Mouse (Mus musculus) kidney, postnatal 4 days (tissue): ENCODE measurements around the gene Magi1.
A peak's percentile ranks its signal among the peaks of the same experiment; 100 is the strongest.

Experiments
- DNase-seq, 2 experiments: peaks; one replicate each; pipeline ENCODE4 v3.0.0; 2021; ENCODE audit warnings: mixed read lengths in 2 of 2

The Magi1 gene

DNA sequence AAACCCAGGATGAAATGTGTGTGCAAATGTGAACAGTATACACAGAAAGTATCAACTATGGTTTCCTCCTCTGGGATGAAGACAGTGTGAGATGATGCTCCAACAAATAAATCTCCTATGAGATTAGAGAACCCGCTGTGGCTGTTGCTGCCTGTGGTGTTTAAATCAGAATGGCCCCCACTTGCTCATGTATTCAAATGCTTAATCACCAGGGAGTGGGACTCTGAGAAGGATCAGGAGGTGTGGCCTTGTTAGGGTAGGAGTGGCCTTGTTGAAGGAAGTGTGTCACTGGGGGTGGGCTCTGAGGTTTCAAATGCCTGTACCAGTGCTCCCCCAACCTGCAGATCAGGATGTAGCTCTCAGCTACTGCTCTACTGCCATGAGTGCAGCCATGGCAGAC lies 410.2 kb downstream of the Magi1 start:
- no peak for DNase-seq

DNA sequence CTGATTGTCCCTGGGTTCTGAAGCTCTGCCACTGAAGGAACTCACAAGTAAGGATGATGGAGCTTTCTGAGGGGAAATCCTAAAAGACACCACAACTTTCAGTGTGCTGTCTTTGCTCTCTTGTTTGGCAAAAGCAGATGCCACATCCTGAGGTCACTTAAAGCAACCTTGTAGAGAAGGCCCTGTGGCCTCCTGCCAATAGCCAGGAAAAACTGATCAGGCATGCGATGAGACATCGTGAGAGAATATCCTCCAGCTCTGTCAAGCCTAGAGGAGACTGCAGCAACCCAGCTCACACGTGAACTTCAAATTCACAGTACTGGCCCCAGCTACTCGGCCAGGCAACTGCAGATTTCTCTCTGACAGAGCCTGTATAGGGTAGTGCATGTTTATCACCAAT lies 412.2 kb downstream of the Magi1 start:
- DNase-seq: peak in 1 of 2 experiments; percentile 18

DNA sequence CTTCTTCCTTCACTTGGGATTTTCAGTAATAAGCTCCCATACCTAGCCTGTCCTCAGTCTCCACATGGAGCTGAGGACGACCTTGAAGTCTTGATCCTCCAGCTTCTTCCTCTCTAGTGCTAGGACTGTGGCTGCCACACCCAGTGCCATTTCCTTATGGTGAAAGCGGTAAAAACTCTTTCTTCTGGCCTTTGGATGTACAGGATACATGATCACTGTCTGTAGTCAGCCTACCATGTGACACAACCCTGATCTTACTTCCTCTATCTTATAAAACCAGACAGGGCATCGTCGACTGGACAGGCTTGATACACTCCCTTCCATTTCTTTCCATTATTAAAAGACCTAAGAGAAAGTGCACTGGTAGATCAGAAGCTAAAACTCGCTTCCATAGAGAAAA lies 413.7 kb downstream of the Magi1 start:
- DNase-seq: no peak

DNA sequence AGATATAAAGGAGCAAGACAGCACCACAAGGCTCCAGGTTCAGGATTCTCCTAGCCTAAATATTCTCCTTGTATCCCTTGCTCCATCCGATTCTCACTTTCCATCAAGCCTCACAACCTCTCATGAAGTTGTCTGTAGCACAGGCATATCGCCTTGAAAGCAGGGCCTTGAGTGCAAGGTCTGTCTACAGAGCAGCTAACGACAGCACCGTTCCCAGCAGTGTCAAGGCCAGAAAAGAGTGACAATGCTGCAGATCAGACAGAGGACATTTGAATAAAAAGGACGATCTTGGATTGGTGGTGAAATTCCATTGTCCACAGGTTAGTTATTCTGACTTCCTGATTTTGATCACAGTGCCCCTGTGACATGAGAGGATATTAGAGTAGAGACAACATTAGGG lies 421.5 kb downstream of the Magi1 start:
- DNase-seq: no peak

DNA sequence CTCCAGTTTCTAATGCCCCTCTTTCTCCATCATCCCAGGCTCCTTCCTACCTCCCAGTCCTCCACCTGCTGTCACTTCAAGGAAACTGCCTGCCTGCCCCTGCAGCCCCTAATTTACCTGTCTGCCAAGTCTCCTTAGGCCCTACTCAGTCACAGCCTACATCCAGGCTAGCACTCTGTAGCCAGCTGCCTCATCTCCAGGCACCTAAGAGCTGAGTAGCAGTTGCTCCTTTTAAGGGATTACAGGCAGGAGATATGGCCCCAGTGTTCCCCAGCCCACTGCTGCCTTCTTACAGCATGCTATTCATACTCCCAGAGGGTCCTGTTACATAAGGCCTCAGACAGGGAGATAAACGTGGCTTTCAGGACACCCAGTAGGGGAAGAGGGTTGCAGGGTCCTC lies 426.9 kb downstream of the Magi1 start:
- DNase-seq: no peak

DNA sequence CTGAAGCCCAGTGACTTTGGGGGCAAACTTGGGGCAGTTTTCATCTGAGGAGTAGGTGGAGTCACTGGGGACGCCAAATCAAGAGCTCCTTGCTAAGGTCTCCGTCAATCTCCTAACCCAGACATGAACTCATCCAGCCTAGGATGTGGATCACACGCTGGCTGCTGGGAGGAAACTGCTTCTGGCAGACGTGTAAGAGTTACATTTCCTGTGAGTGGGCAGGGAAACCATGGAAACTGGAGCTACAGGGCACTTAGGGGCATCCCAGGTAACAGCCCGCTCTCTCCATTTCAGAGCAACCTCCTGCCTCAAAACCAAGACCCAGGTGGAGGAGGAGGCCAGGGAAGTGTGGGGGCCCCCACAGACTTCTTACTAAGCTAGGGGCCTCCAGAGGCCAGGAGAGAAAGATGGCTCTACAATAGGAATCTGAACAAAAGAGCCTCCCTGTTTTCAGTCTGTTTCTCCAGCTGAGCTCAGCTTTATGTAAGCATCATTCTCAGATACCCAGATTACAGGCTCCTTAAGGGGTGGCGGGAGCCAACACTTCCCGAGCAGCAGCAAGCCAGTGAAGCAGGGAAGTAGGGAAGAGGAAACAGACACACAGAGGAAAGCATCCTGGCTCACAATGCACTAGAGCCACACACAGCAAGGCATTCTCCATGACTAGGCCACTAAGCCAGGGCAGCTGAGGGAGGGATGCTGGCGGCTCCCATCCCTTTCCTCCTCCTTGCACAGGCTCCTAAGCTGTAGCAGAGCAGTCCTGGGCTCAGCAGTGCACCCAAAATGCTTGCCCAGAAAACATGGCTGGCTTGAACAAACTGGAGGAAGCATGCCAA lies 427.7 kb downstream of the Magi1 start:
- peak; percentile 11 to 25 for DNase-seq

DNA sequence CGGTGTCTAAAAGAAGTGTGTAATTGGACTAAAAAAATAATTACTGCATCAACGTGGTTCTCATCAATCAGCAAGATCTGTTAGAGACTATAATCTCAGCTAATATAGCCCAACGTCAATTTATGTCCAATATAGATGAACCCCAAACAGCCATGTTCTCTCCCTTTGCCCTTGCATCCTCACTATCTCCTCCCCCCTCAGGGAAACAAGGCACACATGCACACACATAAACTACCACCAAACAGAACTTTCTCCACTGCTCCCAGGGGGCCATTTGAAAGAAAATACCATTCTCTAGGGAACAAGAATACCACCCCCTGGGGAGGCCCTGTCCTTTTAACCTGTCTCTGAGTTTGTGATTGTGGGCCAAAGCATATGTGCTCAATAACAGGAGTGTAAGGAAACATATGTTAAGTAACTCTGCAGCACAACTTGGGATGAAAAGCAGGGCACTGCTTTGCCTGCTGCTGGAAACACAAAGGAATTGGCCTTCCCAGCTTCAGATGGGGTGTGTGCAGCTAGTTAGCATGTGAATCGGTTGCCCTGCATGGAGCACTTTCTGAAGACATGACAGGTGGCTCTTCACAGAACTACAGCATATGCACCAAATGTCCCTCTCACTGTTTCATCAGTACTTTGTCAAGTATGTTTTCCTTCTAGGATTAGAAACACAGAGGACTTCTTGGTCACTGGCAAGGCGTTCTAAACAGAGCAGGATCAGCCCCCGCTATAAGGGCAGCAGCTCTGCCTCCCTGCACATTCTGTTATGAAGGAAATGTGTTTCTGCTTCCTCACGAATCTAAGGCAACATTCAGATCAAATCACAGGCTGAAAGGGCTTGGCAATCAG lies 434.6 kb downstream of the Magi1 start:
- no peak for DNase-seq

DNA sequence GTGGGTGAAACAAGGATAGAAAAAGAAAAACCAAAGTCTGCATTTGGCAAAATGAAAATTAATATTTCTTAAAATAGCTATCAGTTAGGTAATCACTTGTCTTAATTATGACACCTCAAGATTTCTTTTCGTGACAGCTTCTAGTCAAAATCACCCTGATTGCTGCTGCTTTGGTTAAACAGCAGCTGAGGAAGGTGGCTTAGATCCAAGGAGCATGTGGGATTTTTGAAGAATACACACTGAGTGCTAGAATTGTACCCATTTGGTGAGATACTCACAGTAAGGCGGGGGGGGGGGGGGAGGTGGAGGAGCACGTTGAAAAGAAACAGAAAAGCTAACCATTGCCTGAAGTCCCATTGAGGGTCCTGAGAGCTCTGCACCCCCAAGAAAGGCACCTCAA lies 438.2 kb downstream of the Magi1 start:
- no peak for DNase-seq

DNA sequence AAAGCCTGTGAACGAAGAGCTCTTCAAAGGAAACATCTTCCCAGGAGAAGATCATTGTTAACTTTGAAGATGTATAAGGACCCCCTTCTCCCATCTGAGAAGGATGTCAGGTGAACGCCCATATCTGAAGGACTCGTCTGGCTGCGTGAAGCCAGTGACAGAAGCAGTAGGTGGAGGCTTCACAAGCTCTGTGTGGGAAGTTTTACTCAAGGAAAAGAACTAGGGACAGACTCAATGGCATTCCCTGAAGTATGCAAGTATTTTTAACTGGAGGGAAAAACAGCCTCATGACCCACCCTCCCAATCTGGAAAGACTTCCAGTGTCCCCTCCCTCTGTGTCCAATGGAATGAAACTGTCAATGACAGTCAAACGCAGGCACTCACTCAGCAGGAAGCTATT lies 438.6 kb downstream of the Magi1 start:
- no peak for DNase-seq

DNA sequence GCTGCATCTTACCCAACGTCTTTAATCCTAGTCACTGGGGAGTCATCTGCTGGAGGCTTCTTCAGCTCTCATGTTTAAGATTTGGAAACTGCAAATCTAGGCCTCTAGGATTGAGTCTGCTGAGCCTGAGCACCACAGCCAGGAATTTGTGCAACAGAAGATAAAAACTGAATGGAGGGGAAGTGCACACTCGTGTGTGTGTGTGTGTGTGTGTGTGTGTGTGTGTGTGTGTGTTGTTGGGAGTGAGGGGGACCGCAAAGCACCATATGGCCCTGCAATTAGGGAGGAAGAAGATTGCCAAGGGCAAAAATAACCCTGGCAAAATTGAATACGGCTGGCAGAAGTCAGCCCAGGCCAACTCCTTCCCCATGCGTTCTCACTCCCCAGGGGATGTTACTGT lies 439.1 kb downstream of the Magi1 start:
- DNase-seq: no peak

DNA sequence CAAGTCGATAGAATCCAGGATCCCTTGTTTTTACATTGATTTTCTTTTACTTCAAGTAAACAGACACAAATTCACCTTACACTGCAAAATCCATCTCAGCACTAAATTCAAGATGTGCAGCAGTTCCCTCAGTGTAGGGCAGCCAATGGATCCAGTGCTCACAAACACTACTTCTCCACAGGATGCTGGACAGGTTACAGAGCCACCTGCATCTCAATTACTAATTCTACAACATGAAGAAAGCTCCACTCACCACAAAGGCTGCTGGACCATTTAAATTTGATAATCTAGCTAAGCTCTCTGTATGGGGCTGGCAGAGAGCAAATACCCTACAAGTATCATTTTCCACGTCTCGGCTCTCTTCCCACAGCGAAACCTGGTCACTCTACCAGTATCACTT lies 445.3 kb downstream of the Magi1 start:
- DNase-seq: no peak

DNA sequence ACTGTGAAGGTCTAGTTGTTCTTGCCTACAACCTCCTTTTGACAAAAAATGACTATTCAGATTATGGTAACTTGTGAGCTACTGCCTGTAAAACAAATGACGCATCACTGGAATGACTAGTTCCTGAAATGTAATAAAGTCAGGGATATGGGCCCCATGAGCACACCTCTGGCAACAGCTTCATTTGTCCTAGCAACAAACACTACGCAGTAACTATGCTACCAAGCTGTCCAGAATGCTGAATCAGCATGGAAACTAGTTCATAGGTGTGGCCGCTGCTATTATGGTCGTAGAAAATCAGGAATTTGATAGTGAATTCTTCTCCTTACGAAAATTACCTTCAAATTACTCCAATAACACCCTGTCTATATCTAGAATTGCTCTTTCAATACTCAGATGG lies 447.1 kb downstream of the Magi1 start:
- no peak for DNase-seq

DNA sequence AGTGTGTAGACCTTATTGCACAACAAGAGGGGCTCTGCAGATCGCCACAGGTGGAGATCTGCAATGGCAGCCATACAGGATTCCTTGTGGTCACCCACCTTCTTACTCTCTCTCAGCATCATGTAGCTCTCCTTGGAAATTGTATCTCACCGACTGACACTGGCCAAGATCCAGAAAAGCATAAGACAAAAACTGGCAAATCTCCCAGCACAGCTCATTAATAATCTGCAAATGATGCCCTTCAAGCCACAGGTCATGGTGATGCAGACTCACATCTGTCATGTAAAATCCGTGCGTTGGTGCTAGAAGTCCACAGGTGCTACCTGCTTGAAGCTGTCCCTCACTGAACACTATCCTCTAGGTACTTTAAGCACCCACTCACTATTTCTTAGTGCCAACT lies 448.5 kb downstream of the Magi1 start:
- DNase-seq: no peak

DNA sequence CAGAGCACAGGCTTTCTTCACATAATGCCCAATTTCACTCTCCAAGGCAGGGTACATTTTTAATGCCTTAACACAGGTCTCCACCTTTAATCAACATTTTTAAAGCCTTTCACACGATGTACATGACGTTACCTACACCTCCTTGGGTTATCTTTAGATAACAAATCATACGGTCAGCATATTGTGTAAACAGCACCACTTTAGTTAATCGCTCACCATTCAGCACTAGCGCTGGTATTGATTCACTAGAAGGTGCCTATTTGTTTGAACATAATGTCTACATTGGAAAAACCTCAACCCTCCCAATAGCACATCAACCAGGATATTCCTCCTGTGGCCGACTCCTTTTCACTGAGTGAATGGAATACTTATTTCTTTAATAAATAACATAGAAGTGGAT lies 455.5 kb downstream of the Magi1 start:
- DNase-seq: no peak

DNA sequence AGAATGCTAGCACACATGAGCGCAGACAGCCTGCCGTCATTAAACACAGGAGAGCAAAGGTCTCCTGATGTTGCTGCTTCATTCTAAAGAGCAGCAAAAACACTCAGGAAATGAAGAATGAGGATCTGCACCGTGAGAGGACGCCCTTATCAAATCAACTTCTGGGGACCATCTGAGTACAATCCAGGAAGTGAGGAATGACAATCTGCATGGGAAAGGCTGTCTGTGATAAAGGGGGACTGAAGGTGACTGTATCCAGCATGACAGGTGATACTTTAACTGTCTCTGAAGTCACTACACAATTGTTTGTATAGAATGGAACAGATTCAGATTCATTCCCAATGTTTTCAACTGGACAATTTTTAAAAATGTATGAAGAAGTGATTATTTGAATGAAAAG lies 456.8 kb downstream of the Magi1 start:
- DNase-seq: no peak

DNA sequence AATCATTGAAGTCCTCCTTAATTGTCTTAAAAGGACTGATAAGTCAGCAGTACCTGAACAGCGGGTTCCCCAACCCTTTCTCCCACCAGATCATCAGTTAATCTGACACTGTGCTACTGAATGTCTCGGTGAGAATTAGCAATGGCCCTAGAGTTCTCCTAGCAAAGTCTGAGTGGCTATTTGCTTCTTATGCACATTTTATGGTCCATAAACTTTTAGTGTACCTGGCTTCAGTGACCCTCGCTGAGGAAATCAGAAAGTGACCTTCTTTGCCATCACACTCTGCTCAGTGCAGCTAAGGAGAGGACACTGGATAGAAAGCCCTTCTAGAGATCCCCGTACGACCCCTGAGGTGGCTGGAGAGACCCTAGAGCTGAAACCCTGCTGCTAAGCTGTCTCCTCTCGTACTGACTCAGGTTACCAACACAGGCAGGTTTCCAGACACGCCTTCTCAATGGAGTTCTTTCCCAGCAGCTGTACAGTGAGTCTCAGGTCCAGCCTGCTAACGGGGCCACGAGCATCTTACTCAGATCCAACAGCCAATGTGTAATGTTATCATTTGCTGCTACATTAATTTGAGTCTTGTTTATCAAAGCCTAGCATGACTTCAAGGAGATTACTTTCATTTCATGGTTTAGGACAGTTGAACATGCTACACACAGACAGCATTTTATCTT lies 461.4 kb downstream of the Magi1 start:
- DNase-seq: peak in 1 of 2 experiments; percentile 18

DNA sequence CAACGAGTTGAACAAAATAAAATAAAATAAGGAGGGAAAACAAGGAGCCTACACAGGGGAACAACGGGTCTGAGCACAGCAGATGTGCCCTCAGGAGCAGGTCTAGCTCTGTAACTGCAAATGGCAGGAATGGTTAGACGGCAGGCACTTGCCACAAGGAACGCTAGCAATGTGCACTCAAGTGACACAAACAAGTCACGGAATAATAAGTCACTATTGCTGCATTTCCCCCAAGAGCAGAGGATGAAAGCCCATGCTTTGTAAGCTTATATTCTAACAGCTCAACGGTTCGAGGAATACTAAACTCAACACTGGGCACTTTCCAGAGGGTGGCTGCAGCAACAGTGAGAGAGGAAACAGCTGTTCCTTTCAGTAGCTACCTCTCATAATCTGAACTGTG lies 462.2 kb downstream of the Magi1 start:
- no peak for DNase-seq

DNA sequence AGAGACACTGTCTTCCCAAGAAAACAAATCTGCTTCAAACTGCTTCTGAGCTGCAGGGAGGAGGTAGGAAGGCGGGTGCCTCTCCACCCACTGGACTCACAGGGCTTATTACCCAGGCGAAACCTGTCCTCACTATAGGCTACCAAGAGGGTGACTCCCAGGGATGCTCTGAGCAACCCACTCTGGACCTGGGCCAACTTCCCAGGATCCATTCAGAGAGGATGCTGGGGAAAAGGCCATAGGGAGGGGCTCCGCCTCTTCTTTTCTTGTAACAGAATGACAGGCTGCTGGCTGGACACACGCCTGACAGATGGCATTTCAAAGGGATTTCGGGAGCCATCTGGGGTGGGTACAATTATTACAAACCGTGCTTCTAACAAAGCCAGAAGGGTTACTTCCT lies 463.8 kb downstream of the Magi1 start:
- DNase-seq: peak; percentile 49 to 57

DNA sequence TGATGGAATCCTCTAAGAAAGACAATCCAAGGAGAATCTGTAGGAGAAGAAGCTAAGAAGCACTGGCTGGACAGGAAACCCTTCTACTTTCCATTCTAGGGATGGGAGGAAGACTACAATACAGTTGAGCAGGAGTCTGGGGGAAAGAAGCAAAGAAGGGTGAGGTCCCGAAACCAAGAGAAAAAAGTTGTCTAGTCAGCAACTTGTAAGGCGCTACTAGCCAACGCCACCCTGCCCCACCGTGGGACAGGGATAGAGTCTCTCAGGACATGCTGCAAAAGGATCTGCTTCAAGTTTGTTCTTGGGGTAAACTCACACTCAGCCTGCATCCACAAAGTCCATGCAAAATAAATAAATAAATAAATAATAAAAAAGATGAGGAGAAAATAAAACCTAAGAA lies 464.4 kb downstream of the Magi1 start:
- no peak for DNase-seq

DNA sequence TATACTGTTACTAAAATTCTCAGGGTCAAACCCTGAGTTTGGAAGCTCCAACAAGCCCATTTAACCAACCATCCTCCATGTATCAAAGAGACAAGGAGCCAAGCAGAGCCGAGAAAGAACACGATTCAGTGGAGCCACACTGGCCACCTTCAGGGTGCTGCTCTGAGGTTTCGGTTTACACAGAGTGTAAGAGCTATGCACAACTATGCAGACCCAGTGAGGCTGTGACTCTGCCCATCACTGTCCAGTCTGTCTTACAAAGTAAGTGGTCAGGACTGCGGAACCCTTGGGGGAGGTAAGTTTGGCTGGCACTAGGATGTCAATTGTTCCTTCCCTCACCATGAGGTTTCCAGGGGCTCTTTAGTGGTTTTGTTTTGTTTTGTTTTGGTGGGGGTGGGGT lies 465.2 kb downstream of the Magi1 start:
- DNase-seq: no peak

DNA sequence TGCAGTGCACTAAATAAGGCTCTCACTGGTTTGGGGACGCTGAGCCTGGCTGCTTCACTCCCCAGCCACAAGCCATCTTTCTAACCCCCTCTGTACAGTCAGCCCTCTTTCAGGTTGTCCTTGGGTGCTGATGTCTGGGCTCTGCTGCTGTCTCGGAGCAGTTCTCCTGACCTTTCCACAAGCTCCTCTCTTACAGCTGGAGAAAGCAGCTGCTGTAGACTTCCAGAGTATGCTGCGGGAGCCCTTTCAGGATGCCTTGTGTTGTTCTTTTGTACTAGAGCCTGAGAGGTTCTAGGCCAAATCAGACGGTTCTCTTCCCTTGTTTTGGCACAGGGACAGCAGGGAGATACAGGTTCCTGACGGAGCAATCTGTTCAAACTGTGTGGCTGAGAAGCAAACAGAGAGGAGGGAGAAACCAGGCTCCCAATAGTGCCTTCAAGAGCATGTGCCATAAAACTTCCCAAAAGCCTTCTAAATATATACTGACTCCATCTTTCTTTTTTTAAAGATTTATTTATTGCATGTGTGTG lies 478.2 kb downstream of the Magi1 start:
- no peak for DNase-seq

DNA sequence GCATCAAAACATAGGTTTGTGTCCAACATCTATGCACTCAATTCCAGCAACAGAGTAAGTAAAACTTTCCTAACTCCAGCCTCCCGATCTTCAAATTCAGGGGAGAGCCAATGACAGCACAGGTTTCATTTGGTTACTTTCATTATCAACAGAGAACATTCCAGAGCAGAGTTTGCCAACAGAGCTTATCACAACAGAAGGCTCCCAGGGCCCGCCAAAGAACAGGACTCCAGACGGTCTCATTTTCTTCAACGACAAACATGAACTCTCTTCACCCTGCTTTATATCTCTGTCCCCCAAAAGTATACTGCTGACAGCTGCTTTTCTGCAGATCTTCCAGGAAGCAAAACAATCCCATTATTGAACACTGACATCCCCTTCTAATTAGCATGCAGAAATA lies 481.3 kb downstream of the Magi1 start:
- no peak for DNase-seq

DNA sequence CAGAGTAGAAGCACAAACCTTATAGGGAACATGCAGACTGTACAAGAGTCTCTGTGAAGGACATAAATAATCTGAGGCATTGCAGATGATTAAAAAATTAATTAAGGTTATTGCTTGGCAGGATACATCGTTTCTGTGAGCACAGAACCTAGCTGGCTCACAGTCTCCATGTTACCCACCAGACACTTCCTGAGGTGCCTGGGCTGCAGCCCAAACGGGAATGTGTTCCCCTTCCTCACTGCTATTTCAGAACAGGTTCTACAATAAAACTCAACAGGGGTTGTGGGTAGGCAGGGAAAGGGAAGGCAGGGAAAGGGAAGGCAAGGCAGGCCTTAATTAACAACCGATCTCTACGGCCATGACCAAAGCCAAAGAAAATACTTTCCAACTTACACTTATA lies 483.3 kb downstream of the Magi1 start:
- no peak for DNase-seq
